Mouse (Mus musculus): ENCODE results near the gene Ppid.

Gene Ppid

GRCm38 (mm10) chr3:79590863-79591792 is at the start of gene Ppid:
Gene Ppid (plus strand): TSS chr3:79591342.
- DNase-seq (ENCODE audit: low read depth, low spot score), result peak; percentile 74

GRCm38 (mm10) chr3:79542585-79542984 is 48.6 kb upstream of the Ppid start:
- DNase-seq (ENCODE audit: low read depth, low spot score), result peak; percentile 56

DNA sequence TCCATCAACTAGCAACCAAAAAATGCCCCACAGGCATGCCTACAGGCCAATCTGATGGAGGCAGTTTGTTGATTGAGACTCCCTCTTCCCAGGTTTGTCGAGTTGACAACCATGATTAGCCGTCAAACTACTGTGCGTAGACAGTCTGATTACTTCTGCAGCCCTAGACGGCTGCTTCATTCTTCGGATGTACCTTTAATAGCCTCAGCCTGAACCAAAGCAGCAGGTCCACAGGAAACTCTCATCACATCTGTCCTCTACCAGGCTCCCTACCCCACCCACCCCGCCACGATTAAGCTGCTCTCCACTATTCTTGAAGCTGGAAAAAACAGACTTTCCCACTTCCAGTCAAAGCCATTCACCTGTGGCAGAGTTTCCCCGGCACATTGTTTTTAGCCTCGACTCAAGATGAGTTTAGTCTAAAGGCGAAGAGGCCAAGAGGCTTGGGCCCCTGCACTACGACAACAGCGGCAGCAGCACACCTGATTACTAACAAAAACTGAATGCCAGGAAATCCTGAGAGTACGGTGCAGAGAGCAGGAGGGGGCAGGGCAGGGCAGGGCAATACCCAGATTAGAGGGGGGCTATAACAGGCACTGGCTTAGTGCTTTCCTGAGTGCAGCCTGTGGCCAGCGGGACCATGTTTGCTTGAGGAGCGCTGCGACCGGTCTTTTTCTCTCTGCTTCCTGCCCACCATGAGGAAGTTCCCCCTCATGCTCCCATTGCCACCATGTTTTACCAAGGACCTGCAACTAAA is 42.3 kb upstream of the Ppid start:
- DNase-seq (ENCODE audit: low read depth, low spot score), result no peak

DNA sequence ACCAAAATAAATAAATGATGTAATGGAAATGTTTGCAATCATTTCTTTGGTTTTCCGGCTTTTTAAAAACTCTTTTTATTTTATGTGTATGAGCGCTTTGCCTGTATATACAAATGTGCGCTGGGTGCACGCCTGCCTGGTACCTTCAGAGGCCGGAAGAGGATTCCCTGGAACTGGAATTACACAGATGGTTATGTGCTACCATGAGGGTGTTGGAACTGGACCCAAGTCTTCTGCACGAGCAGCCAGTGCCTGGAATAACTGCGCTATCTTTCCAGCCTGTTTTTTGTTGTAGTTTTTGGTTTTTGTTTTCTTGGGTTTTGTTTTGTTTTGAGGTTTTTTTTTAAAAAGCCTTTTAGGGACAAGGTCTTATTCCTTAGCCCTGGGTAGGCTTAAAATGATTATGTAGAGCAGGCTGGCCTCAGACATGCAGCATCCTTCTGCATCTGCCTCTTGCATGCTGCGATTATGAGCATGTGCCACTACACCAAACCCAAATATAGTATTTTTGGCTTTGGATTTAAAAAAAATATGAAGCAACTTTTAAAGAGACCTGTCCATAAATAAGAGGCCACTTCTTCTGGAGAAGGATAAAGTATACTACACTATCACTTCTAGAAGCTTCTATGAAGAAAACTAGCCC is 41.3 kb upstream of the Ppid start:
- no peak for DNase-seq (ENCODE audit: low read depth, low spot score)

- DNase-seq (ENCODE audit: low read depth, low spot score), result no peak
Measured at GRCm38 (mm10) chr3:79551826-79552552, 39.2 kb upstream of the Ppid start.

- no peak for DNase-seq (ENCODE audit: low read depth, low spot score)
Measured at GRCm38 (mm10) chr3:79553779-79554178, 37.4 kb upstream of the Ppid start.

- DNase-seq (ENCODE audit: low read depth, low spot score), result no peak
Measured at GRCm38 (mm10) chr3:79555061-79555460, 36.1 kb upstream of the Ppid start.

DNA sequence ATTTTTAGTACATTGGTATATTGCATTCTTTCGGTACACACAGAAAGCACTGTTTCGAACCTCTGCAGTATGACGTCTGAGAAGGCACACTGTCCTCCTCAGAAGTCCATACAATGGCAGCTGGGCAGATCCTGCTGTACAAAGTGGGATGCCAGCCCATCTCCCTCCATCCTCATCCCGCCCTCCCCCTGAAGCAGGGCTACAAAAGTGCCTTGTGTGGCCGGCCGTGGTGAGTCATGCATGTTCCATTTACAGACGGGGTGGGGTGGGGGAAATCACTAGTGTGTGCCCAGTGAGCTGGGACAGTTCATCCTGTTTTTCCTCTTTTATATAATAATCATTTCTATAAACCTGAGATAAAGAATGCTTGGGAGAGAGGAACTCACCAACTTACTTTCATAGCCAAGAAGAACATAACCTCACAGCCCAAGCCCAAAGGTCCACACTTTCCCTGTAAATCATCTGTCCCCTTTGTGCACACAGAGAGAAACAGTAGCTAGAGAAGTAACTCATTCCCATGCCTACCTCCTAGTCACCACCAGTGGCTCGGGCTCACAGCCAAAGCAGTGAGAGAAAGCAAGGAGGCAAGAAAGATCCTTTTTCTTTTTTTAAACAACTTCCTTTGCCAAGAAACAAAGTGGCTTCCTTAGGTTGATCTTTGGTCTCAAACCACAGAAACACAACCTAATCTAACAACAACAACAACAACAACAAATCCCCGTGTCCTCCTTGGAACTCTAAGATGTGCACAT is 31.9 kb upstream of the Ppid start:
- no peak for DNase-seq (ENCODE audit: low read depth, low spot score)

DNA sequence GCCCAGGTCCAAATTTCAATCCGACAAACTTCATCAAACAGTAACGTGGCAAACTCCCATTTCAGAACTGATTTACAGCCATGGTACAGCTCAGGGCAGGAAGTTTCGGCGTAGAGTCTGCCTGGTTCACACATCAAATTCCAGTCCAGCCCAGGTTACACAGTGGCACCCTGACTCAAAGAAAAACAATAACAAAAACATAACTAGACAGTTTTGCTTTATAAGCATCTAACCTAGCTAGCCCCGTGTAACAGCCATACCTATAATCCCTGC is 31.4 kb upstream of the Ppid start:
- no peak for DNase-seq (ENCODE audit: low read depth, low spot score)

DNA sequence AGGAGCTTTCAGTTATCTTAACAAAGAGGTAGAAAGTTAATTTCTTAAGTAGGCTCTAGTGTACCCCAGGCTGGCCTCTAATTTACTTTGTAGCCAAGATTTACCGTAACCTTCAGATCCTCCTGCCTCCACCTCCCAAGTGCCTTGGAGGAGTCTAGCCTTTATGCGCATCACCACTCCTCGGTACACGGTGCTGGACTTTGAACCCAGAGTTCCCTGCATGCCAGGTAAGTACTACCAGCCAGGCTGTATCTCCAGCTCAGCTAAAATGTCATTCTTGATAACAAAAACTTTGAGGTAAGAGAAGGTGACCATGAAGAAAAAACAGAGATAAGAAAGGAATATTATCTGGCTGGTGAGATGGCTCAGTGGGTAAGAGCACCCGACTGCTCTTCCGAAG is 30.6 kb upstream of the Ppid start:
- no peak for DNase-seq (ENCODE audit: low read depth, low spot score)

DNA sequence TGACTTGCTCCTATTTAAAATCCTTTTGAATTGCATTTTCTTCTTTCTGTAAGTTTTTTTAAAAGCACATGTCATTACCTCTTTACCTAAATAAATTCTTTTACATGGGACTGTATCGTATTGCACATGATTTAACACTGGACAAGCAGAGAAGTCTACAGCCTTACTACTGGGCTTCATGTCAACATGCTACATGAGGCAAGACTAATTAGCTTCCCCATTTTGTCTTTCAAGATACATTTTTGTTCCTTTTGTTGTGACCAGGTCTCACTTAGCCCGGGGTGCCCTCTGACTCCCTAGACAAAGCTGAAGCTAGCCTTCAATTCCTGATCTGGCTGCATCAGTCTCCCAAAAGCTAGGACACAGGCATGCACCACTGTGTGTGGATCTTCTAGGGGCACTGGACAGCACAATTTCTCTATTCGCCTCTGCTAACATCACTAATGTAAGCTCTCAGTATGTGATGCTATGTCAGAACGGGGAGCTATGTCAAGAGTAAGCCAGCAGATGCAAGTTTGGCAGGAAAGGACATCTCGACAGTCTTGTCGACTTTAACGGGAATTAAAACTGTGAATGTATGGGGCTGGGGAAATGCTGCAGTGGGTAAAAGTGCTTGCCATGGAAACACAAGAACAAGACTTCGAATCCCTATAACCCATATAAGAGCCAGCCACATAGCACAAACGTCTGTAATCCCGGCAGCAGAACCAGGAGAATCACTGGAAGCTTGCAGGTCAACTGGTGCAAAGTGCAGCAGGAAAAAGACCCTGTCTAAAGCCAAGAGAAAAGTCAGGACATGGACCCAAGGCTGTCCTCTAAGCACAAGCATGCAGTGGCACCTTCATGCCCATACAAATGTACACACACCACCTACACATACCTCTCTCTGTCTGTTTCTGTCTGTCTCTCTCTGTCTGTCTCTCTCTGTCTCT is 29.1 kb upstream of the Ppid start:
- no peak for DNase-seq (ENCODE audit: low read depth, low spot score)

DNA sequence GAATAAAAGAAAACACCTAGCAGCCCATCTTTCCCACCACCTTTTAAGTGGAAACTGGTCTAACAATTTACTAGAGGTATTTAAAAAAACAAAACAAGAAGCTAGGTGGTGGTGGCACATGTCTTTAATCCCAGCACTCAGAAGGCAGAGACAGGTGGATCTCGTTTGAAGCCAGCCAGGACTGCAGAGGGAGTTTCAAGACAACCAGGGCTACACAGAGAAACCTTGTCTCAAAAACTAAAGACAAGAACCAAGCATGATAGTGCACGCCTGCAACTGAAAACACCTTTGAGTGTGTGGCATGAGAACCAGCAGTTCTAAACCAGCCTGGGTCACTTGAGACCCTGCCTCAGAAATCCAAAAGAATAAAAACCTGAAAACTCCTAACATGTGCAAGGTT is 27.6 kb upstream of the Ppid start:
- no peak for DNase-seq (ENCODE audit: low read depth, low spot score)

GRCm38 (mm10) chr3:79564875-79565606 is 26.1 kb upstream of the Ppid start:
- no peak for DNase-seq (ENCODE audit: low read depth, low spot score)

GRCm38 (mm10) chr3:79566716-79567691 is 24.1 kb upstream of the Ppid start:
- no peak for DNase-seq (ENCODE audit: low read depth, low spot score)

DNA sequence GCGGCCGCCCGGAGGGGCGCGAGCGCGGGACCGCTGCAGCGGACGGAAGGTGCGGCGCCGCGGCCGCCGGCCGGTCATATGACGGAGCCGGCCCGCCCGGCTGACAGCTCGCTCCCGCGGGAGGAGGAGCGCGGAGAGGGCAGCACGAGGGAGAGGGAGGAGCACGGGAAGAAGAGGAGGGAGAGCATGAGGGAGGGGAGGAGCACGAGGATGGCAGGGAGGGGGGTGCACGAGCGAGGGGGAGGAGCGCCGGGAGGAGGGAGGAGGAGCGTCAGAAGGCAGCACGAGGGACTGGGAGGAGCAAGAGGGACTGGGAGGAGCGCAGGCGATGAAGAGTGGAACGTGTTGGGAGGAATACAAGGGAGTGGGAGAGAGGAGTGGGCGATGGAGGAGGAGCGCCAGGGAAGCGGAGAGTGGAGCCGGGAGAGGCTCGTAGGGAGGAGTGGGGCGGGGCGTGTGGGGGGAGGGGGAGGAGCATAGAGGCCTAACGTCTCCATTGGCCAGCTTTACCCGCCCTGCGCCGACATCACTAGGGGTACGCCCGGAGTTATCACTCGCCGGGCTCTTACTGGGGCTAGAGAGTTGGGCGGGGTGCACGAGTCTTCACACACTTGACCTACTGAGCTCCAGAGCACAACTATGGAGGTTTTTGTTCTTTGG is 23.3 kb upstream of the Ppid start, which contains the start of gene Fnip2:
Fnip2 (minus strand) TSS at position 94 of the 660 bp plus-strand sequence.
- DNase-seq (ENCODE audit: low read depth, low spot score), result peak; percentile 89

- no peak for DNase-seq (ENCODE audit: low read depth, low spot score)
Measured at GRCm38 (mm10) chr3:79568629-79569350, 22.4 kb upstream of the Ppid start.

GRCm38 (mm10) chr3:79569351-79569681 is 21.8 kb upstream of the Ppid start:
- DNase-seq (ENCODE audit: low read depth, low spot score), result no peak
